Mouse (Mus musculus) liver, embryonic 16.5 days (tissue): ENCODE data around the gene Tex13c3. TPM values are rescaled to one million over a fixed set of nuclear protein-coding genes. Genes with fewer than 3 reads are reported as not detected.
"Not testable (repeated sequence)": the region's sequence is repeated elsewhere in the genome, so short reads cannot be mapped to it uniquely, and the experiment has no call there.

Source experiments
- ATAC-seq: fragments of 200-750 bp; cut with Nextera tagmentation; 2 replicates; pipeline ENCODE4 v1.8.0; 2017; ENCODE audit warnings: low read depth, mild to moderate bottlenecking, moderate number of reproducible peaks, moderate library complexity
- H3K27ac ChIP-seq: fragments of 300-500 bp; sonication (generic); 2 replicates; pipeline ENCODE4 v1.5.1; 2014; ENCODE audit warnings: mild to moderate bottlenecking, low read length
- H3K27me3 ChIP-seq: fragments of 300-500 bp; sonication (generic); 2 replicates; pipeline ENCODE4 v1.6.1; 2014; ENCODE audit warnings: low read depth, low read length, mixed read lengths; ENCODE audit not compliant: control insufficient read depth, insufficient read depth
- H3K36me3 ChIP-seq: fragments of 300-500 bp; sonication (generic); 2 replicates; pipeline ENCODE4 v1.6.1; 2014; ENCODE audit warnings: mild to moderate bottlenecking; ENCODE audit not compliant: control insufficient read depth, insufficient read depth
- H3K4me1 ChIP-seq: fragments of 300-500 bp; sonication (generic); 2 replicates; pipeline ENCODE4 v1.6.1; 2014; ENCODE audit warnings: low read depth, low read length, mixed read lengths; ENCODE audit not compliant: control insufficient read depth
- H3K4me2 ChIP-seq: fragments of 300-500 bp; sonication (generic); 2 replicates; pipeline ENCODE4 v1.6.1; 2014; ENCODE audit warnings: low read depth, low read length, mixed read lengths
- H3K4me3 ChIP-seq: fragments of 300-500 bp; sonication (generic); 2 replicates; pipeline ENCODE4 v1.5.1; 2014; ENCODE audit warnings: low read depth, mild to moderate bottlenecking, low read length
- H3K9ac ChIP-seq: fragments of 300-500 bp; sonication (generic); 2 replicates; pipeline ENCODE4 v1.6.1; 2014; ENCODE audit warnings: low read depth, low read length
- H3K9me3 ChIP-seq: fragments of 300-500 bp; sonication (generic); replicated peaks from 2 replicates; pipeline ENCODE4 v1.6.1; 2016; ENCODE audit warnings: low read length; ENCODE audit not compliant: control insufficient read depth
- WGBS: fragments of 180-500 bp; shearing (Covaris S2); extraction: QIAGEN DNeasy Blood & Tissue Kit; methylation state at CpG from one replicate; pipeline ENCODE4 v1.1.7; 2014; ENCODE audit not compliant: insufficient replicate concordance; 5-methylcytosine and 5-hydroxymethylcytosine counted together
- polyA plus RNA-seq: library from polyadenylated mRNA; unstranded; fragments of >200 nt; fragmentation: Nextera tagmentation; extraction: Ambion mirVana; gene quantifications from 2 replicates; pipeline ENCODE4 v1.2.1, GENCODE M21; 2015

Tex13c3 gene
- polyA plus RNA-seq: not detected in 2 replicates

- not testable (repeated sequence) for H3K4me1 ChIP-seq, H3K4me2 ChIP-seq, H3K27ac ChIP-seq, ATAC-seq, H3K9me3 ChIP-seq, H3K27me3 ChIP-seq, H3K9ac ChIP-seq, H3K4me3 ChIP-seq, H3K36me3 ChIP-seq
- WGBS: 73% methylated on average over 5 of the region's 5 CpGs
These were observed at the start of gene Tex13c3 for GRCm38 (mm10) chrX:19481219-19481618. Gene Tex13c3 (minus strand): TSS chrX:19481319.

DNA sequence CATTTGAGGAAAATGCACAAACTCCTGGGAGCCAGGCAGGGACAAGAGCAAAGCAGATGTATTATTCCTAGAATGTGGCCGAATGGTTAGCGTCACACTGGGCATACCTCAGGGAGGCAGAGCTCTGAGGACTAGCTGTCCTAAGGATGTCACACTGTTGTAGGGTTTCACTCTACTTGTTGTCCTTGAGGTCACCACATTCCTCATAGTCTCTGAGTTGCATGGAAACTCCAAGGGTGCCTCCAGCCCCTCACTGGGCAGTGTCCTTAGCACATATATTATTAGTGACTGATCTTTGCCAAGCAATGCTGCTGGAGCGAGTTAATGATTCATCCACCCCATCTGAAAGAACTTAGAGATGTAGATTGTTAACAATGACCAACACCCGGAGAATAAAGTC lies 8.6 kb upstream of the Tex13c3 start:
- Histone ChIP-seq H3K4me3 (no peak overlapping the region), H3K4me1 (no peaks in the 10 kb centered on the region), H3K9ac (no peak overlapping the region), H3K9me3 (no peaks in the 10 kb centered on the region), H3K36me3 (no peaks in the 10 kb centered on the region), H3K4me2 (no peak overlapping the region), H3K27ac (no peak overlapping the region), H3K27me3 (no peaks in the 10 kb centered on the region)
- 57% methylated on average over 4 of the region's 4 CpGs for WGBS
- no peak for ATAC-seq
